Mouse (Mus musculus): ENCODE data around the gene Rpl9.

Rpl9 gene

GRCm38 (mm10) chr5:65390648-65391644 is at the start of gene Rpl9, which contains the start of gene Lias:
Gene Rpl9 (minus strand): TSS chr5:65391444.
Gene Lias (plus strand): TSS chr5:65391497.
- DNase-seq = peak; percentile 99

GRCm38 (mm10) chr5:65438041-65438440 is 46.8 kb upstream of the Rpl9 start:
- DNase-seq = no peak

DNA sequence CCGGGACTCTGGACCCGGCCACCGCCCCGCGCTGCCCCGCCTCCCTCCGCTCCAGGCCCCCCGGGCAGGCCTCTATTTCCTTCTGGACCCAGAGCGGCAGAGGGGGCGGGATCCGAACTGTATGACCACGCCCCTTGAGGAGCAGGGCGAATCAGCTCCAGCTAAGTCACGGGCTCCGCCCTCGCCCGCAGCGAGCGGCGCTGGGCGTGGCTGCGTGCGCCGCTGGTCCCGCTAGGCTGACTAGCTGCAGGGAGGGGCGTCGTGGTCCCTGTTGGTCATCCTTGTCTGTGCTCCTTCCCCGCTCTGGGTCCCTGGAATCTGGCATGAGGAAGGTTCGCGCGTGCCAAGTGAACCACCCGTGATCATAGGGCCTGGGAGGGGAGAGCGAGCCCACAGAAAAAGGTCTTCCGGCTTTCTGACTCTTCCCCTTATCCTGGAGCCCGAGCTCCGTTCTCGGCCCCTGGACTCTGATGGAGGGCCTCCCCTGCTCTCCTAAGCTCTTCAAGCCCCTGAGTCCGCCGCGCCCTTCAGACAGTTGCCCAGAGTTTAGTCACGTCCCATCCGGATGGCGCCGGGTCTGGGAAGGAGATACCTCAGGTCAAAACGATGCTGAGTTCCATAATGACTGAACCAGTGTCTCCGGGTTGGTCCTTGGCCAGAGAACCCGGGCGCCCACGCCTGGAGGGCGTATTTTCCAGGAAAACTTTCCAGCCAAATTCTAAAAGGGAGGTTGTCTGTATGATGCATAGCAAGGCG is 44.7 kb upstream of the Rpl9 start, which contains the start of gene Ugdh:
TSS of gene Ugdh (minus strand) at position 144 of the 756 bp plus-strand sequence.
- DNase-seq = peak; percentile 97

DNA sequence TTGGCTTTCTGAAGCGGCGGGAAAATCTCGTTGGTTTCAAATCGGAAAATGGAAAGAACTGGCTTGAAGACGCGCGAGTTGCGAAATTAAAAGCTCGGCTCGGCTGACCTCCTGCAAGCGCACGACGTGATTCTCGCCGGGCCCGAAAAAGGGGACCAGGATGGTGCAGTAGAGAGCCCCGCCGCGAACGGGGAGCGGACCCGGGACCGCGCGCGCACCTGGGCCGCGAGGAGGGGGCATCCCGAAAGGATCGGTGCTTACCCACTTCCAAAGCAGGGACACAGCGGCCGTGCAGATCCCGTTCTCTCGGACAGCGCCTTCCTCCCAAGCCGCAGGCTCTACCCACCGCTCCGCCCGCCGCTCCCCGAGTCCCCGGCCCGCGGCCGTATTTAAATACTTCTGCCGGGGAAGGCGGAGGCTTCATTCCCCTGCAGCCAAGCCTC is 44.1 kb upstream of the Rpl9 start:
- DNase-seq = no peak

DNA sequence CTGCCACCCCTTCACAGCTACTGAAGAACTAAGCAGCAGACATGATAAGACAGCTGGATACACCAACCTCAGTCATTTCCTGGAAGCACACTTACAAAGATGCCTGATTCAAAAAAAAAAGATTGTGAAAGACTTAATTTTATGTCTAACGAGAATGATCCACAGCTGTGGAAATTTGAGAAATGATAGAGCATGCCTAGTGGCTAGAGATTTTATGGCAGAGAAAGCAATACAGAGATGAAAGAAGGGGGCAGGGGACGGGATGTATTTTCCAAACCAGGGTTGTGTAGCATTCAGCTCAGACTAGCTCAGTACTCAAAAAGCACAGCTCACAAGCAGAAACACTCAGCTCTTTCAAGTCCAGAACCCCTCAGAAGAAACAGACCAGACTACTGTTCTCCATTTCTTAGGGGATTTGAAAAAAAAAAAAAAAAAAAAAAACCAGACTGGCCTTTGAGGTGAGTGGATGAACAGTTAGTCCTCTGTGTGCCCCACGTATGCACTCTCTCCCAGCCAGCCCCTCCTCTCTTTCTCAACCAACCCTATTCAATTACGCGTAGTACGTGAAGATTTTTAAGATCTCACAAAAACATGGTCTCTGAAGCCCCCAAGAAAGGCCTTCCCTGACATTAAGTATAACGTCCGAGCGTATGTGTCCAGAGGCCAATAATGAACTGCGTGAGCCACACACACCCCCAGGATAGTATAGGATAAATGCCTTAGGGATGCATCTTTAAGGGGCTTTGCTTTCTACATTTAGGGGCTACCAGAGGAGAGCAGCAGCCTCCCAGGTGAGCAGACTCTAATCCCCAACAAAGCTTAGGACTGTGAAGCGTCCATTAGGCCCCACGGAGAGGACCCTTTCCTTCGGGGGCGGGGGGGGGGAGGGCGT is 43.5 kb upstream of the Rpl9 start:
- DNase-seq = no peak

GRCm38 (mm10) chr5:65429441-65429840 is 38.2 kb upstream of the Rpl9 start:
- DNase-seq = no peak

- DNase-seq = no peak
Observed at GRCm38 (mm10) chr5:65428321-65428720, 37.1 kb upstream of the Rpl9 start.

DNA sequence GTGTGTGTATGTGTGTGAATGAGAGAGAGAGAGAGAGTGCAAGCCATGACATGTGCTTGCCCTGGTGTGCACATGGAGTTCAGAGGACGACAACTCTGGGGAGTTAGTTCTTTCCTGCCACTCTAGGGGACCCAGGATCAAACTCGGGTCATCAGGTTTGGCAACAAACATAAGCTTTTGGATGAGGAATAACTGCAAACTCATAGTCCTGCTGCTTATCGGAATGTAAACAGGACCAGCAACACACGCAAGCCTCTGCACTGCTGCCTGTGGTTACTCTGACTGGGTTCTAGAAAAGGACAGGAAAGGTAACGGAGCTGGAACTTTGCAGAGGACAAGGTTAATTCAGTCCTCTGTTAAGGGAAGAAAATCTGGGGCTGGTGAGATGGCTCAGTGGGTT is 34.0 kb upstream of the Rpl9 start:
- DNase-seq = no peak

DNA sequence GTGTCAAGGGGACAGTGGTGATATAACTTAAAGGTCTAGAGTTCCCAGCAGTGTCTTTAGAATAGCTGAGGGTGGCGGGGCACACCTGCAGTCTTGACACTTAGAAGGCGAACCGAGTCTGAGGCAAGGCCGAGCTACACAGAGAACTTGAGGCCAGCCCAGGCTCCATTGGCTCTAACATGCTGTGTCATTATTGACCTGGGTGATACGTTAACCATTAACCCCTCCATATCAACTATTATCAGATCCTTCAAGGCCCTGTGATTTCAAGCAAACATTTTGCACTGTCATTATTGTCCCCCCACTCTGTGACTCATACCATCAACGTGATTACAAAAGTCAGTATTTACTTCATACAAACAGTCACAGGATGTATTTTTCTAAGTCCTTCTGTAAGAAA is 33.0 kb upstream of the Rpl9 start:
- no peak for DNase-seq

GRCm38 (mm10) chr5:65422803-65423202 is 31.6 kb upstream of the Rpl9 start:
- DNase-seq = no peak

DNA sequence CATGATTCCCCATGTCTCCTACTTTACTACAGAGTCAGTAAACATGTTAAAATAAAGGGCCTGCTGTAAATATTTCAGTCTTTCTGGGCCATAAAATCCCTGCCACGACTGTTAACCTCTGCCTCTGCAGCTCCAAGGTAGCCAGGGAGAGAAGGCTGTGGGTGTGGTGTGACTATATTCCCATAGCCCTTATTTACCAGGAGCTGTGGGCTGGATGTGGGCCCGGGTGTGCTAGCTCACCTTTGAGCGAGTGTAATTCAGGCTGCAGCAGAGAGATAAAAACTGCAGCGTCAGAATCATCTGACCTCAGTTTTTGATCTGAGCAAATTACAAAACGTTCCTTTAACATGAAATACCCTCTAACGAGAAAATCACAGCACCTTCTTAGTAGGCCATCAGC is 29.6 kb upstream of the Rpl9 start:
- no peak for DNase-seq

DNA sequence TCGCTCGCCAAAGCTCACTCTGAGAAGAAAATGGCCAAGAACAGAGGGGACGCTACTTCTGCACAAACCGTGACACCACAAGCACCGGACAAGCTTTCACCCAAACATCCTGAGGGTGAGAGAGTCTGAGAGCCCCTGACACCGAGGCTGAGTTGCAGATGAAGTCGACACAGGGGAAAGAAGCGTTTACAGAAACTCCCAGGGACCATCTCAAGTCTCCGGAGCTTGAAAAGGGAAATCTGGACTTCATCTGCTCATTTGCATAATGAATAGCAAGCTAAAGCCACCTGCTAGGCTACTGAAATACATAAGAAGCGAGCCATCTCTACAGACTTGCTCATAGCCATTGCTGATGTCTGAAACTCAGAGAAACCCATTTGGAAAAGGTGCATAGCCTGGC is 27.9 kb upstream of the Rpl9 start:
- DNase-seq = no peak

GRCm38 (mm10) chr5:65415653-65416458 is 24.6 kb upstream of the Rpl9 start:
- no peak for DNase-seq

- DNase-seq = no peak
Observed at GRCm38 (mm10) chr5:65407989-65408388, 16.7 kb upstream of the Rpl9 start.

DNA sequence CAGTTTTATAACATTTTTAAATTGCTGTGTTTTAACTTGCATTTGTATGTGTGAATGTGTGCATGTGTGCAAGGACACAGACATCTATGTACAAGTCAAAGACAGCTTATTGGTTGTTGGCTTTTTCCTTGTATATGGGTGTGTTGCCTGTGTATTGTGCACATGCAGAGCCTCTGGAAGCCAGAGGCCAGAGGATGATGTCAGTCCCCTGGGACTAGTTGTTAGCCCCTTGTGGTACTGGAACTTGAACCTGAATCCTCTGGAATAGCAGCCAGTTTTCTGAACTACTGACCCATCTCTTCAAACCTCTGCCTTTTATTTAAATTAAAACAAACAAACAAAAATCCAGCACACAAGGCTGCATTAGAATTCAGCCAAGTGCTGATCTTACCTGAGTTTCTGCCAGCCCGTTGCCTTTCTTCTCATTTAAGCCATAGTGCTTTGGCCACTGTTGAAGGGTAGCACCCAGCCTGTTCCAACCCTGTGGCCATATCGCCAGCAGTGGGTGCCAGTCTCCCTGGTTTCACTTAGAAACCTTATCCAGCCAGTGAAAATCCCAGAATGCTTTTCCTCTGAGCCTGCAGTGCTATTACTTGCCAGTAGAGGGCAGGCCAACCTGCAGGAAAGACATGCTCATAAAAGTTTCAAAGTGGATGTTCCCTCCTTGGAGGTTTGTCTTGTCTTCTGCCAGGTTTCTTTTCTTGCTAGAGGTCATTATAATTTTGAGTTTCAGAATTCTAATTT is 10.2 kb upstream of the Rpl9 start:
- peak; percentile 77 for DNase-seq

- no peak for DNase-seq
Observed at GRCm38 (mm10) chr5:65394425-65394824, 3.2 kb upstream of the Rpl9 start.

- DNase-seq = no peak
Observed at GRCm38 (mm10) chr5:65391753-65392152, 509 bp upstream of the Rpl9 start.

DNA sequence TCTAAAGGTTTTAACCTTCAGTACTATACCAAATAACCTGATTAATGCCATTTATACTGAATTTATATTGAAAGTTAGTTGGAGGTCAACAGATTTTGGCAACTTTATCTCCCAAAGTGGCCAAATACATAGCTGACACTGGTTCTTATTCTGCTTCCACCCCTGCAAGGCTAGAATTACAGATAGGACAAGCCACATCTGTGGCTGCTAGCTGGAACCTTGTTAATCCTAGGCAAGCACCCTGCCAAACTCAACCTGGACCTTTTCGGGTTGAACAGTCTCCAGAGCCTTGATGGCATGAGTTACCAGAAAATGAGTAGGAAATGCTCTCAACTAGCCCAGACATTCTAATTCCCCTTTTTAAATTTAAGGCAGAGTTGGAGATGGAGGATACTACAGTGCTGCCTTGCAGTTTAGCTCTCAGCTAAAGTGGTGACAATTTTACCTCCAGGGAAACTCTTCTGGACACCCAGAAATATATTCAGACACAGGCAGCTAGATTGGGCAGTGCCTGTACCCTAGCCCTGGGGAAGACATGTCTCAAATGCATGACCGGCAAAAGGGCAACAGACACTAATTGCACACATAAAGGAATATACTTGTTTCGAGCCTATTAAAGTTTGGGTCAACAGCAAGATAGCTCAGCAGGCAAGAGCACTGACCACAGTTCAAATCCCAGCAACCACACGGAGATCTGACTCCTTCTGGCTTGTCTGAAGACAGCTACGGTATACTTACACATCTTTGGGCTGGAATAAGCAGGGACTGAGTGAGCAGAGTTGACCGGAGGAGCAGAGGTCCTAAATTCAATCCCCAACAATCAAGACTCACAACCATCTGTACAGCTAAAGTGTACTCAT is 4.0 kb downstream of the Rpl9 start:
- DNase-seq = no peak

- DNase-seq = no peak
Observed at GRCm38 (mm10) chr5:65385704-65386103, 5.5 kb downstream of the Rpl9 start.

DNA sequence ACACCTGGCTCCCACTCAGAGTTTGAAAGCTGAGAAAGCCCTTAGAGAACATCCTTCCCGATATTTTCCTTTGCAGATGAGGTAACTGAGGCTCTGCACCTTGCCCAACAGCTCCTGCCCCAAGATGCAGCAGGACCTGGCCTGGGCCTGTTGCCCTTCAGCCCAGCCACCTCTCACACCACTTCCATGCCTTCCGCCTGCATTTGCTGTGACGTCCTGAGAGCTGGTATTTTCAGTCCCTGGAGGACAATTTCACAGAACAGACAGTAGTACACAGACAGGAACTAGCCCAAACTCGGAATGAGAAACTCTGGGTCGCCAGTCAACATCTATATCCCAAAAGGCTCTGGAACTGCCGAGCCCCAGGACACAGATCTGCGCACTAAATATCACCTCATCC is 16.5 kb downstream of the Rpl9 start:
- no peak for DNase-seq

Measured in thymus, postnatal 25 days (tissue).